Mouse (Mus musculus) C2C12 (cell line): ENCODE data around the gene Fbxo39.

ENCODE experiments used
- CTCF ChIP-seq: IDR thresholded peaks from one replicate; pipeline ENCODE4 v1.5.1; 2011; ENCODE audit not compliant: control insufficient read depth, insufficient read depth, insufficient read length
- FOSL1 ChIP-seq: IDR thresholded peaks from one replicate; pipeline ENCODE4 v1.8.0; 2011; ENCODE audit warnings: mild to moderate bottlenecking, low read length; ENCODE audit not compliant: poor library complexity, insufficient read depth, severe bottlenecking
- MAX ChIP-seq: IDR thresholded peaks from one replicate; pipeline ENCODE4 v1.6.1; 2011; ENCODE audit warnings: mild to moderate bottlenecking, control low read depth
- USF1 ChIP-seq: IDR thresholded peaks from one replicate; pipeline ENCODE4 v1.6.1; 2011; ENCODE audit warnings: low read depth, mild to moderate bottlenecking, control low read depth, moderate library complexity

DNA sequence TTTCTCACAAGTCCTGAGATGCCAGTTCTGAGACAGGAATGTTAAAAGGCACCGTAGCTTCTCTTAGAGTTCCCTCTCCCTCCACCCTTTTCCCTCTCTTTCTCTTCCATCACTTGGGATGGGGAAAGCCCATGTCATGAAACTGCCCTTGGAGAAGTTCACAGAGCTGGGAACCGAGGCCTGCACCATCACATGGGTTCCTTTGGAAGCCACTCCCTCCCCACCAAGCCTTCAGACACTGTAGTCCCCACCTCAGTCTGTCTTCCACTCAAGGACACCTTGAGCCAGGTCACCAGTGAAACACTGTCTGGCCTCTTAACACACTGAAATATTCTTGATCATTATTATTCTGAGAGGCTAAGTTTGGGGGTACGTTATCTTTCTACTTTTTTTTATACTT is 38.9 kb downstream of the Fbxo39 start:
- no peak for TF ChIP-seq CTCF
- TF ChIP-seq MAX, result no peak
- TF ChIP-seq USF1, result no peak
- no peak for TF ChIP-seq FOSL1
